Mouse (Mus musculus) heart, adult 2 months (tissue): Measurements from ENCODE around the gene Rcor1. TPM values are rescaled to one million over a fixed set of nuclear protein-coding genes. Genes with fewer than 3 reads are reported as not detected.

Experiments used
- DNase-seq, 2 experiments: peaks; one replicate each; pipeline ENCODE4 v3.0.0; 2021
- H3K27ac ChIP-seq: fragments of 200-600 bp; 2 replicates; pipeline ENCODE4 v1.8.1; 2022
- H3K27me3 ChIP-seq: fragments of 200-500 bp; 2 replicates; pipeline ENCODE4 v1.6.1; 2012; ENCODE audit warnings: mild to moderate bottlenecking, low read length, inconsistent platforms, mixed read lengths; ENCODE audit not compliant: control insufficient read depth, insufficient read depth
- H3K36me3 ChIP-seq: fragments of 200-500 bp; 2 replicates; pipeline ENCODE4 v1.6.1; 2012; ENCODE audit warnings: low read length, inconsistent platforms; ENCODE audit not compliant: control insufficient read depth, insufficient read depth
- H3K4me1 ChIP-seq: fragments of 200-500 bp; 2 replicates; pipeline ENCODE4 v1.6.1; 2011; ENCODE audit warnings: low read length; ENCODE audit not compliant: control insufficient read depth, insufficient read depth
- H3K4me3 ChIP-seq: fragments of 200-600 bp; 2 replicates; pipeline ENCODE4 v1.8.1; 2022
- H3K79me2 ChIP-seq: fragments of 200-500 bp; replicated peaks from 2 replicates; pipeline ENCODE4 v1.6.1; 2012; ENCODE audit warnings: mild to moderate bottlenecking, inconsistent platforms, low read length, moderate library complexity, mixed read lengths; ENCODE audit not compliant: control insufficient read depth, insufficient read depth
- H3K9ac ChIP-seq: fragments of 200-500 bp; 2 replicates; pipeline ENCODE4 v1.6.1; 2012; ENCODE audit warnings: low read depth, mild to moderate bottlenecking, control low read depth, inconsistent platforms, low read length, mixed read lengths
- CTCF ChIP-seq: fragments of 200-600 bp; IDR thresholded peaks from 2 replicates; pipeline ENCODE4 v1.8.1; 2022; ENCODE audit warnings: antibody characterized with exemption, mild to moderate bottlenecking, moderate library complexity
- EP300 ChIP-seq: fragments of 200-500 bp; IDR thresholded peaks from 2 replicates; pipeline ENCODE4 v1.6.1; 2011; ENCODE audit warnings: low read depth, low read length, control low read depth; ENCODE audit not compliant: insufficient read depth
- POLR2A ChIP-seq: fragments of 200-500 bp; IDR thresholded peaks from 2 replicates; pipeline ENCODE4 v1.6.1; 2011; ENCODE audit warnings: mild to moderate bottlenecking, low read depth, low read length, control low read depth; ENCODE audit not compliant: insufficient read depth
- WGBS: fragments of 180-500 bp; shearing (Covaris S2); methylation state at CpG from one replicate; pipeline ENCODE4 v1.1.7; 2018; 5-methylcytosine and 5-hydroxymethylcytosine counted together
- intact Hi-C: fragments of 180-260 bp; cut with DNase I; formaldehyde crosslinking; loops from one replicate; pipeline ENCODE4 v1.15.1; 2025
- polyA plus RNA-seq: library from polyadenylated mRNA; depleted of rRNA; stranded (reverse); fragments of >200 nt; gene quantifications from 2 replicates; pipeline ENCODE4 v1.2.3, GENCODE M21; 2012
- total RNA-seq, 2 experiments: library from RNA; stranded (reverse); gene quantifications; 2 replicates each; pipeline ENCODE4 v1.2.3; 2021

Rcor1 gene
- total and polyA plus RNA-seq, 3 experiments = 5.9 to 14.8 (median 13.9) TPM

- TF ChIP-seq CTCF = no peak
- no peak for TF ChIP-seq POLR2A
- no peak for TF ChIP-seq EP300
- no peak for DNase-seq
- Histone ChIP-seq H3K4me3 (no peak overlapping the region), H3K27me3 (no peaks in the 10 kb centered on the region), H3K36me3 (peaks cover 7% of the 10 kb centered on the region), H3K9ac (no peak overlapping the region), H3K27ac (no peak overlapping the region), H3K79me2 (0 out of 2 replicates have a peak, but pooled peaks cover 5% of the 10 kb centered on the region), H3K4me1 (peaks cover 7% of the 10 kb centered on the region)
- intact Hi-C loops = no loop called here
- 82% methylated on average over 1 of the region's 1 CpGs for WGBS
Observed at GRCm38 (mm10) chr12:111042365-111042764, 3.2 kb downstream of the Rcor1 start.

DNA sequence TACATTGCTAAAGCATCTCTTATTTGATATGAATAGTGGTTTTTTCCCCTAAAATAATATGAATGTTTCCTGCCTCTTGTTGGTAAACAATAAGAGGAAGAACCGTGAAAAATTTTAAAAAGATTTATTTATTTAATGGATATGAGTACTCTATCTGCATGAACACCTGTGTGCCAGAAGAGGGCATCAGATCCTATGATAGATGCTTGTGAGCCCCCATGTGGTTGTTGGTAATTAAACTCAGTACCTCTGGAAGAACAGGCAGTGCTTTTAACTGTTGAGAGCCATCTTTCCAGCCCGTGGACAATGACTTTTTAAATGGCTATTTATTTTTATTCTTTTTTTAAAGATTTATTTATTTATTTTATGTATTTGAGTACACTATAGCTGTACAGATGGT lies 5.7 kb downstream of the Rcor1 start:
- intact Hi-C loops = no loop called here
- peaks cover 4% of the 10 kb centered on the region for H3K4me1 ChIP-seq
- H3K27ac ChIP-seq = no peak overlapping the region
- peaks cover 7% of the 10 kb centered on the region for H3K36me3 ChIP-seq
- no peaks in the 10 kb centered on the region for H3K27me3 ChIP-seq
- H3K79me2 ChIP-seq = 0 out of 2 replicates have a peak, but pooled peaks cover 4% of the 10 kb centered on the region
- 80% methylated on average over 2 of the region's 2 CpGs for WGBS
- no peak for DNase-seq
- TF ChIP-seq CTCF = peak; percentile 41
- TF ChIP-seq POLR2A = no peak
- no peak for TF ChIP-seq EP300
- no peak overlapping the region for H3K4me3 ChIP-seq
- no peak overlapping the region for H3K9ac ChIP-seq

- Histone ChIP-seq H3K4me1 (no peaks in the 10 kb centered on the region), H3K27ac (no peak overlapping the region), H3K4me3 (no peak overlapping the region), H3K36me3 (peaks cover 4% of the 10 kb centered on the region), H3K79me2 (peaks cover 4% of the 10 kb centered on the region; the same call in 1 of the 2 replicates), H3K9ac (no peak overlapping the region), H3K27me3 (no peaks in the 10 kb centered on the region)
- no peak for DNase-seq
- no peak for TF ChIP-seq POLR2A
- TF ChIP-seq EP300 = no peak
- TF ChIP-seq CTCF = no peak
- WGBS = 63% methylated on average over 1 of the region's 1 CpGs
- intact Hi-C loops = no loop called here
Observed at GRCm38 (mm10) chr12:111046866-111047265, 7.7 kb downstream of the Rcor1 start.

- no peak for TF ChIP-seq CTCF
- TF ChIP-seq EP300 = no peak
- no peak for TF ChIP-seq POLR2A
- Histone ChIP-seq H3K4me1 (no peaks in the 10 kb centered on the region), H3K36me3 (peaks cover 4% of the 10 kb centered on the region), H3K27me3 (no peaks in the 10 kb centered on the region), H3K9ac (no peak overlapping the region), H3K79me2 (peaks cover 4% of the 10 kb centered on the region), H3K27ac (no peak overlapping the region), H3K4me3 (no peak overlapping the region)
- DNase-seq = no peak
- intact Hi-C loops = no loop called here
- 86% methylated on average over 2 of the region's 2 CpGs for WGBS
Observed at GRCm38 (mm10) chr12:111048201-111048600, 9.1 kb downstream of the Rcor1 start.

DNA sequence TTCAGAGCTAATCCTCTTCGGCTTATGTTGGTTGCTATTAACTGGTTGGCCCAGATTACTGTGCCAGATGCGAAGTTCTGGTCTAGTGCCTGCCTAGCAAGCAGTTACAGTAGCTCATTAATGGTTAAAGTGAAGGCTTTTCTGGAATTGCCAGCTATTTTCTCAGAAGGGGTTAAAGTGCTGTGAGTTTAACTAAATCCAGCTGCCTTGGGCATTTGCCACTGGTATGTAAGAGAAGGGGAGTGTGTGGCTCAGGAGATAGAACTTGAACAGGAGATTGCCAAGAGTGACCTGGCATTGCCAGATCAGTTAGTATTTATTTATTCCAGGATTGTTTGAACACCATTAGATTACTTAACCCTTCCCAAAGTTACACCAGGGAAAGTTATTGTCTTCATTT lies 11.1 kb downstream of the Rcor1 start:
- no peak for DNase-seq
- 75% methylated on average over 2 of the region's 2 CpGs for WGBS
- Histone ChIP-seq H3K27ac (no peak overlapping the region), H3K4me1 (no peaks in the 10 kb centered on the region), H3K9ac (no peak overlapping the region), H3K79me2 (peaks cover 4% of the 10 kb centered on the region), H3K36me3 (peaks cover 4% of the 10 kb centered on the region), H3K4me3 (no peak overlapping the region), H3K27me3 (no peaks in the 10 kb centered on the region)
- intact Hi-C loops = no loop called here
- no peak for TF ChIP-seq POLR2A
- TF ChIP-seq CTCF = no peak
- no peak for TF ChIP-seq EP300

DNA sequence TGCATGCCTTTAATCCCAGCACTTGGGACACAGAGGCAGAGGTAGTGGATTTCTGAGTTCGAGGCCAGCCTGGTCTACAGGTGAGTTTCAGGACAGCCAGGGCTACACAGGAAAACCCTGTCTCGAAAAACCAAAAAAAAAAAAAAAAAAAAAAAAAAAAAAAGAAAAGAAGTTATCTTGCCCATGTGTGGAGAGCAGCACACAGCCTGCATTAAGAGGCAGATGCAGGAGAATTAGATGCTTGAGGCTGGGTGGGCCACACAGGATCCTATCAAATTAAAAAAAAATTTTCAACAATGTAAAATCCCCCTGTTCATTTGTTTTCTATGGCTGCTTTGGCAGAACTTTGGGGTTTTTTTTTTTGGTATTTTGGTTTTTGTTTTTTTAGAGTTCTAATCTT lies 24.2 kb downstream of the Rcor1 start:
- Histone ChIP-seq H3K4me3 (no peak overlapping the region), H3K9ac (no peak overlapping the region), H3K27me3 (no peaks in the 10 kb centered on the region), H3K4me1 (peaks cover 3% of the 10 kb centered on the region; the same call in 1 of the 2 replicates), H3K27ac (no peak overlapping the region), H3K36me3 (no peaks in the 10 kb centered on the region), H3K79me2 (peaks cover 8% of the 10 kb centered on the region)
- 53% methylated on average over 2 of the region's 2 CpGs for WGBS
- no peak for TF ChIP-seq EP300
- no peak for TF ChIP-seq CTCF
- no peak for TF ChIP-seq POLR2A
- DNase-seq = no peak
- intact Hi-C loops = no loop called here
